Mouse (Mus musculus) B cell, adult 2 months (primary cell): ENCODE measurements around the gene Spata46.

Experiments
- DNase-seq, 2 experiments: peaks; one replicate each; pipeline ENCODE4 v3.0.0; 2022

Spata46 gene

GRCm38 (mm10) chr1:170343906-170344305 is 35.3 kb downstream of the Spata46 start:
- no peak for DNase-seq

DNA sequence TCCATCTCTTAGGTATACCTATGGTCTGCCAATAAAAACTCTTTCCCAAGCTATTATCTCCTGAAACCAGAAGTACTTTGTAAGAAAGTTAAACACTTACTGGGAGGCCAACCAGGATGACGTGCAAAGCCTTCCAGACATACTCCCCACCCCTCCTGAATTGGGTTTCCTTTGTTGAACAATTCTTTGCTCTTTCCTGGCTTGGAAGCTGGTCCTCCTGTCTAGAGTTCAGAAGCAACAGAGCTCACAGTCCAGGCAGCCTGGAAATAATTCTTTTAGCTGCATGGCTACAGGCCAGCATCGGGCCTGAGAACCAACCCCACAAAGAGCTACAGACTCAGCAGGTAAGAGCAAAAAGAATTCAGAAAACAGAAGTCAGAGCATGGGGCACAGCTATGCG is 37.7 kb downstream of the Spata46 start:
- DNase-seq, result no peak

GRCm38 (mm10) chr1:170351080-170351479 is 42.5 kb downstream of the Spata46 start:
- no peak for DNase-seq

DNA sequence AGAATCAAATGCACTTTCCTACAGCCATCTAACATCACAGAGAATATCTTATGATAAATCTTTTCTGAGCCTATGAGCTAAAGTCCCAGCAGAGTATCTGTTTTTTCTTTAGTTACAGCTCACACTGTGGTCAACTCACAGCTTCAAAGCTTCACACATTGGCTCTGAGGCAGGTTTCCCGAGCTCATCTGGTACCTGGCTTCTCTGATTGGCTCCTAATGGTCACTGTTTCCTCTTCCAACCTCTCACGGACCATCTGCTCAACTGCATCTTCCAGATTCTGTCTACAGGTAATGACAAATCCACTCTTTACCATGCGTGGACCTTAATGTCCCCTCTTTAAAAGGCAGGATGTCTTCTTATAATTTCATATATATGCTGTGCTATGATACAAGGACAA is 44.7 kb downstream of the Spata46 start:
- DNase-seq, result no peak

DNA sequence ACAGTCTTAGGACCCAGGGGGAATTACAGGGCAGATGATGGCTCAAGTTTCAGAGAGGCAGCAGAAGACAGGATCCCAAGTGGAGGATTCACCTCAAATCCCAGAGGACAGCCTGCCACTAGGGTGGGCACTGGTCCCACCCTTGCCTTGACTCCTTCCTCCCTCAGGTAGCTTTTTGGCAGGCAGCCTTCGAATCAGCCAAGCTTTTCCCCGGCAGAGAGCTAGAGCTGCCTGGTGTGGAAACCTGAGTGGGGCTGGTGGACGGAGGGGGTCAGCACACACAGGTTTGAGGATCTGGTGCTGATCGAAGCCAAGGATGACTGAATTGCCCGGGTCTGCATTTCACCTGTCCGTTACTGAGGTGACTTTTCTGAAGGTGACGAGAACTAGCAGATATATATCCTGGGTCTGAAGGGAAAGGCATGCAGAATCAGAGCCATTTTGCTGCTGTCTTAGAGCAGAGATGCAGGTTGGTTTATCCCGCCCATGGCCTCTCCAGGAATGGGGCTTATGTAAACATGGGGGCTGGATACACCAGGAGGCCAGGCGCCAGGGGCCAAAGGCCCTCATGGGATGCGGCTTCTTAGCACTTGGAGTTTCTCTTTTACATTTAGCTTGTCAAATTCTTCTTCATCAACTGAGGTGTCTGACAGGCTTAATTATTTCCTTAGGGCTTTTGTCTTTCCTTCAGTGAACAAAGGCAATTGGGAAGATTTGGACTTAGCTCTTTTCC is 51.7 kb downstream of the Spata46 start:
- DNase-seq, result no peak
